24 mouse cellular contexts compared by ENCODE assay signal in the genomic region with DNA sequence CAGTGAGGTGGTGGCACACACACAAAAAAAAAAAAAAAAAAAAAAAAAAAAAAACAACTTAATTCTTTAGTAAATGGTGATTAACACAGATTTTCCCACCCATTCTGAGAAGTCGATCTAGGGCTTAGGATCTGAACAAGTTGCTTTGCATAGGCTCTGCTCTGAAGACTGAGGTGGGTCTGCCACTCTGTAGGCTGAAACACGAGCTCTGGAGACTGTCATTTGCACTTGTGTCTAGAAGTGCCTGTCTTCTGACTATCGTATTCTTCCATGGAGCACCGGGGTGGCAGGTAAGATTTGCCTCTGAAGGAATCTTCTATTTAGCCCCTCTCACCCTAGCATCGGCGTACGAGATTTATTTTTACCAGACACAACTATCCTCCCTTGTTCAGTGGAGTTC. TPM values are rescaled to one million over a fixed set of nuclear protein-coding genes. Genes with fewer than 3 reads are reported as not detected.
DNase-seq lines count a peak whose midpoint lies in the region; TF ChIP-seq lines count a peak whose summit lies in the region.
"Had no signal": no experiment of that assay in that cellular context is flagged by ENCODE, and none has a peak within 500 bp of the region (broad histone marks: within the 10 kb centered on the region; RNA-seq: fewer than 3 reads in every experiment).

No protein-coding gene starts in this region.

- no peak for TF ChIP-seq CTCF in E14TG2a.4 (conservative IDR thresholded peaks at IDR 0.05; ENCODE audit: low read length)
- TF ChIP-seq CTCF in ES-Bruce4 (IDR thresholded peaks at IDR 0.05; ENCODE audit: low read depth, low read length), result no peak

- H3K9ac ChIP-seq in ES-Bruce4 (ENCODE audit: low read depth, poor library complexity, severe bottlenecking), result peak overlapping the region; percentile 78
- H3K9ac ChIP-seq in ES-E14 (ENCODE audit: insufficient read depth, low read depth, low read length, poor library complexity, severe bottlenecking), result peak overlapping the region; percentile 27; the same call in 1 of the 2 replicates
- H3K9ac ChIP-seq: embryonic facial prominence, embryonic 12.5 days; forebrain, embryonic 13.5 days; forebrain, embryonic 15.5 days; forebrain, postnatal 0 days had no signal

- H3K27me3 ChIP-seq in E14TG2a.4 (ENCODE audit: insufficient read depth, low read length), result no peaks in the 10 kb centered on the region
- H3K27me3 ChIP-seq in ES-Bruce4 (ENCODE audit: control insufficient read depth, insufficient read depth, low read length, poor library complexity, severe bottlenecking), result no peaks in the 10 kb centered on the region
- H3K27me3 ChIP-seq: embryonic facial prominence, embryonic 12.5 days; forebrain, embryonic 13.5 days; forebrain, embryonic 15.5 days had no signal

- H3K36me3 ChIP-seq in E14TG2a.4 (ENCODE audit: insufficient read depth, low read length) (peaks cover 4% of the 10 kb centered on the region), ES-Bruce4 (ENCODE audit: control insufficient read depth, insufficient read depth, low read length, poor library complexity, severe bottlenecking) (no peaks in the 10 kb centered on the region), ES-E14 (ENCODE audit: control insufficient read depth, insufficient read depth, low read length, poor library complexity, severe bottlenecking) (peaks cover 5% of the 10 kb centered on the region; the same call in 1 of the 2 replicates)
- H3K36me3 ChIP-seq: embryonic facial prominence, embryonic 10.5 days; embryonic facial prominence, embryonic 12.5 days; forebrain, embryonic 15.5 days had no signal

- H3K4me1 ChIP-seq in E14TG2a.4 (replicated peaks; ENCODE audit: low read depth, low read length) (peaks cover 76% of the 10 kb centered on the region), ES-Bruce4 (ENCODE audit: control insufficient read depth, insufficient read depth, low read length) (peaks cover 7% of the 10 kb centered on the region), ES-E14 (ENCODE audit: control insufficient read depth in 2 of 2, insufficient read depth in 2 of 2, low read length in 2 of 2, poor library complexity in 1 of 2) (peaks cover 15 to 28% of the 10 kb centered on the region in 2 experiments)
- H3K4me1 ChIP-seq: forebrain, embryonic 13.5 days; forebrain, embryonic 15.5 days had no signal

- TF ChIP-seq EP300 in ES-Bruce4 (IDR thresholded peaks at IDR 0.05; ENCODE audit: insufficient read depth, low read depth, low read length), result no peak

- in situ Hi-C loops in ES-E14 (cut with MboI; ENCODE audit: low sequenced_read_pairs in 2 of 2, unreplicated experiment in 2 of 2), result no loop called here

- TF ChIP-seq POLR2A in ES-Bruce4 (IDR thresholded peaks at IDR 0.05; ENCODE audit: insufficient read depth, low read length), result no peak

- DNase-seq in ES-E14 (ENCODE audit: low read depth, low spot score) (no peak), ZHBTc4 (ENCODE audit: low read depth, low spot score) (peak; percentile 70)
- no peak for DNase-seq in layer of hippocampus, postnatal 14 days (ENCODE audit: low spot score in 2 of 2)
- DNase-seq in frontal cortex, postnatal 14 days (ENCODE audit: low spot score in 2 of 2), result no peak
- DNase-seq in embryo, embryonic 9.5 days (ENCODE audit: extremely low spot score), result no peak
- DNase-seq: adrenal gland, adult 2 months; adrenal gland, postnatal 10 days; adrenal gland, postnatal 25 days; cerebellum, adult 11 months; cerebellum, adult 18-20 months; cerebellum, adult 8-10 months; cerebellum, adult 9-11 months; cerebellum, postnatal 14 days; cerebellum, postnatal 36 days; embryo, embryonic 11 days; forebrain, postnatal 0 days had no signal

- peak overlapping the region; percentile 51 for H3K4me3 ChIP-seq in E14TG2a.4 (replicated peaks; ENCODE audit: low read length)
- H3K4me3 ChIP-seq in ES-Bruce4 (ENCODE audit: low read depth, low read length), result peak overlapping the region; percentile 47
- H3K4me3 ChIP-seq in ES-E14 (ENCODE audit: insufficient read depth in 1 of 2, low read depth in 1 of 2, low read length in 2 of 2, poor library complexity in 1 of 2, severe bottlenecking in 1 of 2), result peak overlapping the region; percentile 15 to 37
- H3K4me3 ChIP-seq: embryonic facial prominence, embryonic 10.5 days; embryonic facial prominence, embryonic 12.5 days; forebrain, embryonic 13.5 days; forebrain, embryonic 15.5 days had no signal

- peak overlapping the region; percentile 99 for H3K27ac ChIP-seq in ES-Bruce4 (ENCODE audit: insufficient read depth, low read length)
- peak overlapping the region; percentile 97 for H3K27ac ChIP-seq in ES-E14 (ENCODE audit: insufficient read depth, low read depth, low read length, poor library complexity, severe bottlenecking)
- H3K27ac ChIP-seq: embryonic facial prominence, embryonic 10.5 days; embryonic facial prominence, embryonic 12.5 days; forebrain, embryonic 13.5 days; forebrain, embryonic 15.5 days had no signal

- peaks cover 8% of the 10 kb centered on the region for H3K9me3 ChIP-seq in E14TG2a.4 (ENCODE audit: low read length)
- no peaks in the 10 kb centered on the region for H3K9me3 ChIP-seq in ES-Bruce4 (replicated peaks; ENCODE audit: control insufficient read depth, insufficient read depth, low read length, poor library complexity, severe bottlenecking)
- no peaks in the 10 kb centered on the region for H3K9me3 ChIP-seq in ES-E14 (ENCODE audit: control insufficient read depth, insufficient read depth, low read depth, low read length)
- H3K9me3 ChIP-seq: embryonic facial prominence, embryonic 10.5 days; embryonic facial prominence, embryonic 12.5 days; forebrain, embryonic 13.5 days; forebrain, embryonic 15.5 days had no signal

TF ChIP-seq in ES-E14, 5 proteins besides CTCF, POLR2A, EP300 and RAD21:
- TF ChIP-seq CHD2 (IDR thresholded peaks at IDR 0.05; ENCODE audit: low read depth, low read length), result no peak
- TF ChIP-seq HCFC1 (IDR thresholded peaks at IDR 0.05; ENCODE audit: borderline replicate concordance, insufficient read depth, low read length), result no peak
- TF ChIP-seq ZC3H11A (IDR thresholded peaks at IDR 0.05; ENCODE audit: borderline replicate concordance, low read depth, low read length), result no peak
- no peak for TF ChIP-seq MAFK (IDR thresholded peaks at IDR 0.05; ENCODE audit: insufficient read depth, low read depth, low read length)
- peak; percentile 89 for TF ChIP-seq ZNF384 (IDR thresholded peaks at IDR 0.05; ENCODE audit: low read depth, low read length)

RNA-seq across cellular contexts. Expression of a gene that starts 51.9 kb away (rescaled TPM):
- polyA plus RNA-seq in ES-Bruce4 (2011; ENCODE audit: insufficient read depth, insufficient read length, low read depth, missing spikeins), result 2.3 and 2.5 TPM in 2 replicates
- total RNA-seq in ES-E14 (2012; rRNA removed), result 1.1 and 1.5 TPM in 2 replicates
- not detected for total RNA-seq in layer of hippocampus, postnatal 14 days (2021)
- total RNA-seq: common myeloid progenitor, adult 5-6 weeks; MEL had no signal
